Mouse (Mus musculus): ENCODE data around the gene Gm10644. TPM values are rescaled to one million over a fixed set of nuclear protein-coding genes. Genes with fewer than 3 reads are reported as not detected.

Gm10644 gene
- total RNA-seq, 2 experiments from 2014 or later: 0.22 to 0.37 TPM

DNA sequence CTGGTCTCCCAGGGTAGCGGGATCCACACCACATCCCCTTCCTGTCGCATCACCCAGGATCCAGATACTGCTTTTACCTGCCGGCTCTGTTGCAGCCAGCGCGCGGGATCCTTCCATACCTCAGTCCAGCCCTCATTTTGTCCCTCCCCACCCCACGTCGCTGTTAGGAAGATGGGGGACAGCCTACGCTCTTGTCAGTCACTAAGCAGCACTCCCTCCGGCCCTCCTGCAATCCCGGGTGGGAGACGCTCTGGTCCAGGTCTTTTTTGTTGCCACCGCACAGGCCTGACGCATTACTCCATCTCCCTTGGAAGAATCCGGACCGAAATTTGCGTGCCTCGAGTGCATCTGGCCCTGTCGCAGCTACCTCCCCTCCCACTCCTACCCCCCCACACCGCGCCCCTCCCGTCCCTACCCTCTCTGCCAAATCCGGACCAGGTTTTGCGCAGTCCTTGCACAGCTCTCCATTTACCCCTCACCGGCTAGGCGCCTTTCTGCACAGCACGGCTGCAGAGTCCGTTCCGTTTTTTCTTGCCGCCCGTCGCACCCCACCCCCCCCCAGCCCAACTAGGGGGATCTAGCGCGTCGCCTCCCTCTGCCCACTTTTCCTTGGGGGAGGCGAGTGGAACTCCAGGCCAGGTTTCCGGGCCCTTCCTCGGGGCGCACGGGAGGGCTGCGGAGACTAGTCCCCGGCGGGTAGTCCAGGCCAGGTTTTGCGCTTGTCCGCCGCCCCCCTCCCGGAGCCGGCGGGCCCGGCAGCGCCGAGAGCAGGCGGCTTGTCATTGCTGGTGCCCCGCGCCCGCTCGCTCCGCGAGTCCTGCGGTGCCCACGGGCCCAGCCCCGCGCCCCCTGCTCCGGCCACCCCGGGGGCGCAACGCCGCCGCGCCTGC, 55.4 kb downstream of the Gm10644 start, which contains the start of gene Adgrl1:
TSS of gene Adgrl1 (plus strand) at position 743 of the 890 bp plus-strand sequence.
- peak; percentile 96 to 98 for DNase-seq (ENCODE audit: low spot score in 2 of 2)

DNA sequence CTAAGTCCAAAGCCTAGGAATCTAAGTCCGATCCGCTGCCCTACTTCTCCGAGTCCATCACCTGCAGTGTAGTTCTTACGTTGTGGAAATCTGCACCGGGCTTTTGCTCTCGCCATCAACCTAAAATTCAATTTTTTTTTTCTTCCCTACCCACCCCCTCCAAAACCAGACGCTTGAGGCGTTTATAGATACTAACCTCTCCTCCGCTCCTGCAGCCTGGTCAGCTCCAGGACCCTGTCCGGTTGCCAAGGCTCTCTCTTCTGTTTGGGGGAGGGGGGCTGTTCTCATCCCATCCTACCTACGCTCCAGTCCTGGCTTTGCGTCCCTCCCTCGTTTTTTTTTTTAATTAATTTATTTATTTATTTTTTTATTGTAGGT, 56.0 kb downstream of the Gm10644 start:
- peak in 1 of 2 experiments; percentile 70 for DNase-seq (ENCODE audit: low spot score in 2 of 2)

DNA sequence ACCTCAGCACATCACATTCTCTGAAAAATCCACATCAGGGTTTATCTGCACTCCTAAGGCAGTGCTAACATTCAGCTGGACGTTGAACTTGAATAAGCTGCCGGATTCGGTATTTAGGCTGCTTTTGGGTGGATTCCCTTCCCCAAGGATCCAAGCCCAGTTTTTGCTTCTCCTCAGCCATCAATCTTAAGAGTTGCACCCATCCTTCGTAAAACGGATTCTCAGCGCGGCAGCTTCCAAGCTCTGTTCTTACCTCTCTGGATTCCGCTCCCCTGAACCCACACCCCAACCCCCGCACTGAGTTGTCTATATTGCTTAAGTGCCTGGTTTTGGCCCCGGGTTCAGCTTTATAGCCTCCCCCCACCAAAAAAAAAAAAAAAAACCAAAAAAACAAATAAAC, 56.5 kb downstream of the Gm10644 start:
- peak in 1 of 2 experiments; percentile 50 for DNase-seq (ENCODE audit: low spot score in 2 of 2)

DNA sequence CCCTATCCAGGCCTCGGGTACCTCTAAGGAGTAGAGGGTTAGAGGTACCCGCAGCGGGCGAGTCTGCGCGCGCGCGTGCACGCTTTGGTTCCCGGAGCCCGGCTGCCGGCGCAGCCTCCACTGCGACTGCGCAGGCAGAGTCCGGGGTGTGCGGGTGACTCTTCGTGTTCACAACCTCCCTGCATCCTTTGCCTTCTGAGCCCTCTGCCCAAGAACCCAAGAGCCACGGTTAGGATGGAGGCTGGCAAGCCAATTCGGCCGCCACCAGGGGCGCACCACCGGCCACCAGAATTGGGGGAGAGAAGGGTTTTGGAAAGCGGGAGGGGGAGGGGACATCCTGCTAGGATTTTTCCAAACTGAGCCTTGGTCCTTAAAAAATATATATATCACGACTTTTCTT, 57.8 kb downstream of the Gm10644 start:
- peak; percentile 79 to 81 for DNase-seq (ENCODE audit: low spot score in 2 of 2)

DNA sequence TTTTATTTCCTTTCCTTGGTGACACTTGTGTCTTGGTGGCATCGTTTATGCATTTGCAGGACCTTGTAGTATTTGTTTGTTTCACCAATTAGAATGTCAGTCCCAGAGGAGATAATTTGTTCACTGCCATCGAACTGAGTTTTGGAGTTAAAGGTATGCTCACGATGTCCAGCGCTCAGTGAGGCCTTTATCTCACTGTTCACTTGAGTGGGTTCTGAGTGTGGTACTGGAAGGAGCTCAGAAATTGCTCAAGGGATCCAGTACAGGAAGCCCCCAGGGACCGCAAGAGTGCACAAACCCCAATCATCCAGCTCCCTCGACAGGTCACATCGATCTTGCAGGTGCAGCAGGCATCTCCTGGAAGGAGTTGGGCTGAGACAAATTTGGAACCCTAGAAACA, 58.5 kb downstream of the Gm10644 start:
- no peak for DNase-seq (ENCODE audit: low spot score in 2 of 2)

DNA sequence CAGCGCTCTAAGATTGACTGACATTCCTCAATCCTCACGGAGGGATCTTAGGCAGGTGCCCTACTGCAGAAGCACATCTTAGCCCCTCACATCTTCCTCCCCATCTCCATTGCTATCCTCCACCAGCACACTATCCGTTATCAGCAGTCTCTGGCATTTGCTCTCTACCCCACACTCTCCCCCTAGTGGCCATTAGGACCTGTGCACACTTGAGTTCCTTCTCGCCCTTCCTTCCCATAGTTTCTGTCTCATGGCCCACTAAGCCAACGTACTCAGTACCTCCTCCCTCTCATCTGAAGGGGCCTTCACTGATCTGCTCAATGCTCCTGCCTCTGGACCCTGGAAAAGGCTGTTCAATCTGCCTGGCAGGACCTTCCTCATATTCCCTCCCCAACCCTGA, 59.1 kb downstream of the Gm10644 start:
- DNase-seq (ENCODE audit: low spot score in 2 of 2): peak in 1 of 2 experiments; percentile 47

DNA sequence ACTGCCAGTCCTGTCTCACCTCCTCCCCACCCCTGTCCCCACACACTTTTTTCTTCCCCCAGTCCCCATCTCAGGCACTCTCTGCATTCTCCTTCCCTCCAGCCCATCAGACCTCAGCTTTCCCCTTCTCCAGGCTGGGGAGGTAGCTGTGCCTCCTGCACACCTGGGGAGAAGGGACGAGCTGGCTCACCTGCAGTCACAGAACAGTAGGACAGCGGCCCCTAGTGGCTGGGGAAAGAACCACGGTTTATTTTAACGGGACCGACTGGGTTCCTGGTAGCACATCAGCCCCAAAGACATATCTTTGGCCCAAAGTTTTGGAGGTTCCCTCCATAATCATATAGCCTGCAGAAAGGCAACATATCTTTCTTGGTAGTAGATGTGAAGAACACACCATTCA, 61.1 kb downstream of the Gm10644 start:
- peak; percentile 83 to 86 for DNase-seq (ENCODE audit: low spot score in 2 of 2)

DNA sequence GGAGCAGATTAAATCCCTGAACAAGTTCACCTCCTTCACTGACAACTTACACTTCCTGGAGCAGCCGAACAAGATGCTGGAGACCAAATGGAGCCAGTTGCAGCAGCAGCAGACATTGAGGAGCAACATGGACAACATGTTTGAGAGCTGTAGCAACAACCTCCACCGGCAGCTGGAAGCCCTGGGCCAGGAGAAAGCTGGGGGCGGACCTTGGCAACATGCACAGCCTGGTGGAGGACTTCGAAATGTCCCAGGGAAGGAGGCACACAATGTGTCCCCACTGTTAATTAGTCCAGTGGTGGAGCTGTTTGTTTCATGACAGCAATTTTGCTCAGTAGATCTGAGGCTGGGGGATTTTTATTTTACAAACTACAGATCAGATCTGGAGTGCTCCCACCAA, 62.9 kb downstream of the Gm10644 start:
- DNase-seq (ENCODE audit: low spot score in 2 of 2): no peak

DNA sequence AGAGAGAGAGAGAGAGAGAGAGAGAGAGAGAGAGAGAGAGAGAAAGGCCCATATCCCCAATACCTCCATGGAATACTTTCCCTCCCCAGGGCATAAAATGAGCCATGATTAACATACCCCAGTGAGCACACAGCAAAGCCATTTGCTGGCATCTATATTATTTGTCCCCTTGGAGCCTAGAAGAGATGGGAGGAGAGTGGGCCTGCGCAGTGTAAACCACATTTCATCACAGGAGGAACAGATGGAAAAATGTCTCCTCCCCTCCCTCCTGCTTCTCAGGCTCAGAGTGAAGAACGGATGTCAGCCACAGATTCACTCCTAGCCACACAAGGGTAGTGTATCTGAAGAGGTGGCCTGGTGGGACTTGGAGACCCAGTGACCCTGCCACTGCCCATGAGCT, 66.6 kb downstream of the Gm10644 start:
- DNase-seq (ENCODE audit: low spot score in 2 of 2): no peak

Small RNAs within 50 kb of the gene (microRNA-seq; reads per million reads assigned to microRNA genes)
- gene Gm44330 (0.22 to 2.5 reads per million in 2 experiments), gene Gm44450 (0 to 1.6 reads per million in 2 experiments)

Other genes with a start within 250 kb of the Gm10644 start
- 10 to 100 TPM; 25.4 to 27.7 TPM for gene Ddx39, start 240.0 kb downstream of the Gm10644 start, total RNA-seq (2021)
- gene Adgre5, start 213.9 kb downstream of the Gm10644 start, total RNA-seq (2021): 10 to 100 TPM; 11.5 to 13.7 TPM
- 100 to 1,000 TPM; 360 to 379 TPM for gene Adgrl1, start 55.1 kb downstream of the Gm10644 start, total RNA-seq (2021)
- 1 to 10 TPM; 2.0 to 2.1 TPM for gene Asf1b, start 302 bp upstream of the Gm10644 start, total RNA-seq (2021)
- 100 to 1,000 TPM; 240 to 254 TPM for gene Prkaca, start 17.8 kb upstream of the Gm10644 start, total RNA-seq (2021)
- gene Samd1, start 42.5 kb upstream of the Gm10644 start, total RNA-seq (2021): 10 to 100 TPM; 54.1 to 56.4 TPM
- gene 1700067K01Rik, start 46.3 kb upstream of the Gm10644 start, total RNA-seq (2021): under 1 TPM; 0.49 to 0.66 TPM
- not detected for gene 2210011C24Rik, start 57.0 kb upstream of the Gm10644 start, total RNA-seq (2021)
- gene Palm3, start 66.3 kb upstream of the Gm10644 start, total RNA-seq (2021): 10 to 100 TPM; 11.2 to 13.5 TPM
- gene Il27ra, start 87.4 kb upstream of the Gm10644 start, total RNA-seq (2021): 1 to 10 TPM; 1.4 to 1.7 TPM
- not detected for gene Rln3, start 89.8 kb upstream of the Gm10644 start, total RNA-seq (2021)
- gene Gm10643, start 109.9 kb upstream of the Gm10644 start, total RNA-seq (2021): 1 to 10 TPM; 3.0 to 5.3 TPM
- gene Rfx1, start 111.6 kb upstream of the Gm10644 start, total RNA-seq (2021): 10 to 100 TPM; 20.9 to 21.5 TPM
- gene Dcaf15, start 149.6 kb upstream of the Gm10644 start, total RNA-seq (2021): 10 to 100 TPM; 31.8 to 31.9 TPM
- gene Podnl1, start 170.8 kb upstream of the Gm10644 start, total RNA-seq (2021): not detected
- 10 to 100 TPM; 59.8 to 68.1 TPM for gene Cc2d1a, start 192.7 kb upstream of the Gm10644 start, total RNA-seq (2021)
- 1 to 10 TPM; 1.5 to 1.7 TPM for gene 4930432K21Rik, start 192.8 kb upstream of the Gm10644 start, total RNA-seq (2021)
- 1 to 10 TPM; 7.8 to 8.4 TPM for gene Nanos3, start 230.0 kb upstream of the Gm10644 start, total RNA-seq (2021)